Mouse (Mus musculus) bone marrow macrophage, adult 2 months (primary cell): Measurements from ENCODE around the gene Frs2. TPM values are rescaled to one million over a fixed set of nuclear protein-coding genes. Genes with fewer than 3 reads are reported as not detected.
A peak's percentile ranks its signal among the peaks of the same experiment; 100 is the strongest.

Experiments
- H3K27ac ChIP-seq: 2 replicates; pipeline ENCODE4 v1.5.1; 2012; ENCODE audit warnings: low read depth, low read length; ENCODE audit not compliant: insufficient read depth
- H3K4me1 ChIP-seq: 2 replicates; pipeline ENCODE4 v1.6.1; 2012; ENCODE audit warnings: low read length; ENCODE audit not compliant: control insufficient read depth, insufficient read depth
- H3K4me3 ChIP-seq: 2 replicates; pipeline ENCODE4 v1.5.1; 2012; ENCODE audit warnings: mild to moderate bottlenecking, low read length, moderate library complexity; ENCODE audit not compliant: insufficient read depth
- CTCF ChIP-seq: IDR thresholded peaks from 2 replicates; pipeline ENCODE4 v1.5.1; 2012; ENCODE audit warnings: low read depth, mild to moderate bottlenecking, low read length, moderate library complexity
- POLR2A ChIP-seq: IDR thresholded peaks from 2 replicates; pipeline ENCODE4 v1.6.1; 2012; ENCODE audit warnings: mild to moderate bottlenecking, low read depth, low read length, borderline replicate concordance
- polyA plus RNA-seq: library from polyadenylated mRNA; stranded (reverse); fragments of >200 nt; gene quantifications from 2 replicates; pipeline ENCODE4 v1.2.4, GENCODE M21; 2012; ENCODE audit not compliant: missing spikeins, insufficient read depth, insufficient read length

Frs2 gene
- polyA plus RNA-seq, 1 experiment: 18.2 TPM

DNA sequence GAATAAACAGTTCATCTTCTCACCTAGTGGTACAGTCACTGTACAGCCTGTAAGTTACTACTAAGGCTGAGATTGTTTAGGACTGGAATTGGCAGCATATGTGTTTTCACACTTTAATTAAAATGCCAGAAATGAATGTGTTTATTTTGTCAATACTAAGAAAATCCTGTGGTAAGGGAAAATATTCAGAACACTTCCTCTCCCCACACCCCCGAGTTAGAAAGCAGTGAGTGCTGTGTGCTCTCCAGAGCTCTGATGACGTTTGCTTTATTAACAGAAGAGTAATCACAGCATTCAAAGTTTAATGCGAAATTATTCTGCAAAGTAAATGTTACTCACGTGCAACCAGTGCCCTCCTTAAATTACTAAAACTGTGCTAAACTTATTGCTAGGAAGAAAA, 58.7 kb downstream of the Frs2 start:
- no peak overlapping the region for H3K4me3 ChIP-seq
- H3K27ac ChIP-seq: no peak overlapping the region
- TF ChIP-seq CTCF (no peak), POLR2A (no peak)

DNA sequence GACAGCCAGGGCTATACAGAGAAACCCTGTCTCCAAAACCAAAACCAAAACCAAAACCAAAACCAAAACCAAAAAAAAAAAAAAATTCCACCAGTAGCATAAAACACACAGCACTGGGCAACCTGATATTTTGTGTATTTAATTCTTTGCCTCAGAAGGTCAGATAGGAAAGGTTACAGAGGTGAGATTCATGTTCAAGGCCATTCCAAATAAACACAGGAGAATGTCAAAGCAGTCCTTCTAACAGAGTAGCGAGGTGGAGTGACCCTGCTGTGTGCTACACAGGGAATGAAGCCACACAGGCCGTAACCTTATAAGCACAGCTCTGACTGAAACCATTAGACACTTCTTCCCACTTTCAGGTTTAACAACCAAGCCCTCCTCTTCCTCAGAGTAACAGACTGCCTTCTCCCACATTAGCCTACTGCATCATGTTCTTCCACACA, 66.4 kb downstream of the Frs2 start:
- no peak overlapping the region for H3K4me3 ChIP-seq
- no peak for TF ChIP-seq CTCF
- TF ChIP-seq POLR2A: no peak
- peaks cover 3% of the 10 kb centered on the region; the same call in 1 of the 2 replicates for H3K4me1 ChIP-seq
- no peak overlapping the region for H3K27ac ChIP-seq

More for the DNA sequence above, 58.7 kb downstream of the Frs2 start:
- H3K4me1 ChIP-seq: no peaks in the 10 kb centered on the region

DNA sequence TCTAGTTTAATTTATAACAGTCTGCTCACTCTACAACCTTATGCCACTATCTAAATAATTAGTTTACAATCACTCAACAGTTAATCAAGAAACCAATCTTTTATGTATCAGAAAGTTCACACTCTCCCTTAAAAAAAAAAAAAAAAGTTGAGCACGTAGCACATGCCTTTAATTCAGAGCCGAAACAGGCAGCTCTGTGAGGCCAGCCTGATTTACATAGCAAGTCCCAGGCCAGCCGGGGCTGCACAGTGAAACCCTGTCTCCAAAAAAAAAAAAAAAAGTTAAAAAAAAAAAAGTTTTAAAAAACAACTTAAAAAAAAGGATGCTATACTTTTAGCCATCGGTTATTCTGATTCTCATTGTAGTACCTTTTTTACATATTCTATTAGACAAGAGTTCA, 67.0 kb downstream of the Frs2 start:
- H3K4me3 ChIP-seq: no peak overlapping the region
- TF ChIP-seq POLR2A (no peak), CTCF (no peak)
- peaks cover 3% of the 10 kb centered on the region; the same call in 1 of the 2 replicates for H3K4me1 ChIP-seq
- H3K27ac ChIP-seq: no peak overlapping the region

DNA sequence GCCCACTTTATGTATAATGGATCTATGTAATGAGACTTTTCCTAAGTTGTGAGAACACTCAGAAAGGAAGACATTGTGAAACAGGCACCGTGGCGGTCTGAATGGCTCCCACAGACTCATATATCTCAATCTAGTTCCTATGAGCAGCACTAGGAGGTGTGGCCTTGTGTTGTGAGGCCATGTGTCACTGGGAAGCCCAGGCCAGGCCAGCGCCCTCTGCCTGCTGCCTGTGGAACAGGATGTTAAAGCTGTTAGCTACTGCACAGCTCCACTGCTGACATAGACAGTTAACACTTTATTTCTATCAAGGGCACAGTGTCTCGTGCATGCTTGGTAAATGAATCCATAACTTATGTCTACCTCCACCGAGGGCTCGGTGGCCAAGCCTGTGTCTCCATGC, 70.0 kb downstream of the Frs2 start:
- no peak; the same call in 1 of the 2 replicates for TF ChIP-seq CTCF
- no peak for TF ChIP-seq POLR2A
- Histone ChIP-seq H3K27ac (no peak overlapping the region), H3K4me3 (no peak overlapping the region), H3K4me1 (peaks cover 3% of the 10 kb centered on the region; the same call in 1 of the 2 replicates)

DNA sequence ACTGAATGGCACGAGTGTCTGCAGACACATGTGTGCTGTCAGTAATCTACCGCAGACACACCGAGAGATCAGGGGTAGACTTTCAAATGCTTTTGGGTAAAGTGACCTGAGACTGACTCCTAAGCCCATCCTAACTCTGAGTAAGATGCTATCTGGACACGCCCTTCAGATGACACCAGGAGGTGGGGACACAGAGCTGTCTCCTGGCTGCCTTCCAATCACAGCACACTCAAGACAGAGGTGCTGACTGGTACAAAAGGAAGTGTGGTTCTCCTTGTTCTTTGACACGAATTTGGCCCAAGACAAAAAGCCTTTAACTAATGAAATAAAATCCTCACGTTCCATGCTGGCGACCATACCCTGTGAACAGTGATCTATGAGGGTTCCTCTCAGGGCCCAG, 75.2 kb downstream of the Frs2 start:
- no peaks in the 10 kb centered on the region; the same call in 1 of the 2 replicates for H3K4me1 ChIP-seq
- no peak for TF ChIP-seq POLR2A
- no peak for TF ChIP-seq CTCF
- H3K27ac ChIP-seq: no peak overlapping the region
- H3K4me3 ChIP-seq: no peak overlapping the region

DNA sequence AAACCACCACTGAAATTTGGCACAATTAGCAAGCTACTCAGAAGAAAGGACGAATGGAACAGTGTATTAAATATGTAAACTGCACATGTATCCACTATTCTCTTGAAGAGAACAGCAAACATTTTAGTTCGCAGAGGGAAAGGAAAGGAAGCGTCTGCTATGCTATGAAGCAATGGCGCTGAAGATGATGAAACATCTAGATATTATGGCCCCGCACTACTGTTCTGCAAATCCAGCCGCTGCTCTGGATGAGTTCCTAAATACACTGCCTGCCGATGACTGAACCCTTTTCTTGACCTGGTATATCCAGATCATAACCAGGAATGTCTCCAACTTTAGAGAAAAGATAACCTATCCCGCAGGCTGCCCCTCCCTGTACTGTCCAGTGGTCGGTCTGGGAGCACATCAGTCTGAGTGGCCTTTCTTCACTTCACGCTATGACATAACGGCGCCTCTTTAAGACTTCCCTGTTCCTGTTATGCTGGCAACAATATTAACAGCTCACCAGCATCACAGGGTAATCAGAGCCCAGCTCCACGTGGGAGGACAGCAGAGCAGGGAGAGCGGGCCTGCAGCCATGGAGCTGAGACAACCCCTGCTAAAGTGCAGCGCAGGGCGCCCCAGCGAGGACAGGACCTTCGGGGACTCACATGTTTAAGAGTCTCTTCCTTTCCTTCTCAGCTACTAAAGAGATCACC, 76.0 kb downstream of the Frs2 start:
- TF ChIP-seq CTCF: no peak
- TF ChIP-seq POLR2A: no peak
- no peaks in the 10 kb centered on the region; the same call in 1 of the 2 replicates for H3K4me1 ChIP-seq
- no peak overlapping the region for H3K4me3 ChIP-seq
- H3K27ac ChIP-seq: no peak overlapping the region

DNA sequence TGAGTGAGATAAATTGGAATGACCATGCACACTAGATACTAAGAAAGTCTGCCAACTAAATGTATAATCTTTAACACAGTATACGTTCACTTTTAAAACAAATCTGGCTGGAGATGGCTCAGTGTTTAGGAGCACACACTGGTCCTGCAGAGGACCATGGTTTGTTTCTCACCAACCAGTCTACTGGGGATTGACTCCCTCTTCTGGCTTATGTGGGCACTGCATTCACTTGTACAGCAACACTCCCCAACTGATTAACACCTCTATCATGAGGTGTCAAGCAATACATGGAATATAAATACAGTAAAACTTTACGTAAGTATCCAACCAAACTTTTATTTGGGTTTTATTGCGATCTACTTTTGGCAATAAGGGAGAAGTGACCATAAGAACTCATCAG, 79.2 kb downstream of the Frs2 start:
- Histone ChIP-seq H3K4me3 (no peak overlapping the region), H3K4me1 (no peaks in the 10 kb centered on the region; the same call in 1 of the 2 replicates), H3K27ac (no peak overlapping the region)
- TF ChIP-seq POLR2A (no peak), CTCF (no peak)

DNA sequence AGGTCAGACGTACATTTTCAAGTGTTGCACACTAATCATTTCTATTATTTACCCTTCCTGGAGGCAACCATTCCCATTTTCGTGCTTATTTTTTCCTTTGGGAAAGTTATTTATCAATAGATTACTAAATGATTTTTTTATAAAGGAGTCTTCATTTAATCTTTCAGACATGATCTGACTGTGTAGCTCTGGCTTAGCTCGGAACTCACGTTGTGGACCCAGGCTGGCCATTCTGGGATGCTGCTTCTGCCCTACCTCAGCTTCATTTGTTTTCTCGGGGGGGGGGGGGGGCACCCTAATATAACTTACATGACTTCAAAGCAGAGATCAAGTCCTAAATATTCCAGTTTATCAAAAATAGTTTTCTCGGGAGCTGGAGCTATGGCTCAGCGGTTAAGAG, 84.3 kb downstream of the Frs2 start:
- Histone ChIP-seq H3K27ac (0 out of 2 replicates have a peak overlapping the region, but pooled peaks have one; percentile 22), H3K4me1 (no peaks in the 10 kb centered on the region), H3K4me3 (peak overlapping the region; percentile 40; the same call in 1 of the 2 replicates)
- TF ChIP-seq CTCF (no peak), POLR2A (no peak)

DNA sequence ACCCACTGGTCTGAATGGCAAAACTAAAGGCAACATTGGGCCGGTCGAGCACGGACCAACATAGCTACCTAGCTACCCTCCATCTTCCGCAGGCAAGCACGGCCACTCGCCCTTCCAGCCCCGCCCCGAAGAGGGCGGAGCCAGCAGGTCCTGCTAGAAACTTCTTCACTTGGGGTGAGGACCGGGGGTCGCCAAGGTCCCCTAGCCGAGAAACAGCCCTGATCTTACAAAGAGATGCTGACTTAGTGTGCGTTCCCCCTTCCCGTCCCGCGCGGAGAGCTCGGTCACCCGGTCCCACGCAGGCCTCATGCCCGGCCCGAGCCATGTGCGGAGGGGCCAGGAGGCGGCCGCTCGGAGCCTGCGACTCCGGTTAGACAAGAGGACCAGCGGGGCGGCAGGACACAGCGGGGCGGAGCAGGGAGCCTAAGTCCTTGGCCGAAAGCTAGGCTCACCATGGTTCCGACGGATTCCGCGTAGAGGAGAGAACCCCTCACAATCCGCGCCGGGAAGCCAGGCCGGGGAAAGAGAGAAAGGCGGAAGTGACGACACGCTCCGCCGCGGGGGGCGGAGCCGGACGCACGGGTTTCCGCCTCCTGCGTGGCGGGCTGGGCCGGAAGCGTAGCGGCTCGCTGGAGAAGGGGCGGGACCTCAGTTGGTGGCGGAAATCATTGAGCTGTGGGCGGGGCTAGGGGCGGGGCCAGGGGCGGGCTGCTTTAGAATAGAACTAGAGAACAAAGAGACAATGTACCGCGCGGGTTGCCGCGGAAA, 84.9 kb downstream of the Frs2 start, which contains the start of gene Cct2:
Gene Cct2 (minus strand): TSS at position 561 of the 768 bp plus-strand sequence.
- H3K27ac ChIP-seq: peak within 1 kb of the TSS; percentile 79
- TF ChIP-seq POLR2A: no peak
- no peak for TF ChIP-seq CTCF
- H3K4me1 ChIP-seq: no peaks in the 10 kb centered on the region
- H3K4me3 ChIP-seq: peak within 1 kb of the TSS; percentile 97

DNA sequence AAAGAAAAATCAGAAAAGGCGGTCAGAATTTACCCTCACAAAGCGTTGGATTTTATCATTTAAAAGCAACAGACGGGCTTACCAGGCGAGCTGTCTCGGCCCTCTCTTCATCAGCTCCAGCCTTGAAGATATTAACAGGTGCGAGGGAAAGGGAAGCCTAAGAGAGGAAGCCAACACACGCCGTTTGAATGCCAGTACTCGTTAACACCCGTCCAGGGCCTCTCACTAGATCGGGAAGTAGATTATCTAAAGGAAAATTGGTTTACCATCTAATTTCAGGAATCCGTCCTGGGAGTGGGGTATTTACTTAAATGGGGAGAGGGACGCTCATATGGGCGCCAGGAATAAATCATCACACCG, 85.5 kb downstream of the Frs2 start:
- Histone ChIP-seq H3K4me1 (no peaks in the 10 kb centered on the region), H3K4me3 (peak overlapping the region; percentile 97), H3K27ac (peak overlapping the region; percentile 25; the same call in 1 of the 2 replicates)
- no peak for TF ChIP-seq CTCF
- no peak for TF ChIP-seq POLR2A
